Mouse (Mus musculus) olfactory bulb, adult 2 months (tissue): Measurements from ENCODE around the gene Apobec2.

Experiments
- CTCF ChIP-seq: fragments of 200-500 bp; IDR thresholded peaks from 2 replicates; pipeline ENCODE4 v1.5.1; 2012; ENCODE audit warnings: low read depth, mild to moderate bottlenecking, low read length, moderate library complexity; ENCODE audit not compliant: insufficient read depth
- POLR2A ChIP-seq: fragments of 200-500 bp; IDR thresholded peaks from 2 replicates; pipeline ENCODE4 v1.6.1; 2012; ENCODE audit warnings: mild to moderate bottlenecking, low read depth, low read length, moderate library complexity; ENCODE audit not compliant: insufficient read depth

GRCm38 (mm10) chr17:48450666-48451352 lies 18.1 kb upstream of the Apobec2 start:
- TF ChIP-seq CTCF (no peak), POLR2A (no peak)
